Mouse (Mus musculus): ENCODE measurements around the gene Trabd. TPM values are rescaled to one million over a fixed set of nuclear protein-coding genes. Genes with fewer than 3 reads are reported as not detected.

Trabd gene
- polyA plus RNA-seq, 1 experiment from 2014 or later: 49.1 TPM

- Histone ChIP-seq H3K36me3 (no peaks in the 10 kb centered on the region), H3K27me3 (no peaks in the 10 kb centered on the region), H3K4me2 (replicated peaks) (no peak overlapping the region), H3K9ac (no peak overlapping the region), H3K9me3 (no peaks in the 10 kb centered on the region), H3K27ac (no peak overlapping the region), H3K4me1 (peaks cover 11% of the 10 kb centered on the region; the same call in 1 of the 2 replicates), H3K4me3 (no peak overlapping the region)
- no peak for ATAC-seq (ENCODE audit: insufficient number of reproducible peaks, insufficient read depth, low FRiP score, low TSS enrichment)
Measured at GRCm38 (mm10) chr15:89130245-89130644, 55.3 kb downstream of the Trabd start.

DNA sequence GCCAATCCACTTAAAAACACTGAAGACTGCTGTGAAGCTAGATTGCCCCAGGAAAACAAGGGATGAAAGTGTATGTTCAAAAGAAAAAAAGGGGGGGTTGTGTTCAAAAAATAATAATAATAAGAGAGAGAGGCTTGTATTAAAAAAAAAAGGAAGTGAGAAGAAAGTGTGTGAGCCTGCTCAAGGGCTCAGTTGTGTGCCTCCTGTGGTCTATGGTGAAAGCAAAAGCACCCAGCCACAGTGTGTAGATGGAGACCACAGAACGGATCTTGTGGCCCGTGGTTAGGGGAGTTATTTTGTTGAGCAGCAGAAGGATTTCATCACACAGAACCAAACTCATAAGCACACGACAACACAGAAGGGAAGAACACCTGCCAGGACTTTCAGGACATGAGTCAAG is 56.4 kb downstream of the Trabd start:
- H3K4me3 ChIP-seq: no peak overlapping the region
- H3K9me3 ChIP-seq: no peaks in the 10 kb centered on the region
- ATAC-seq (ENCODE audit: insufficient number of reproducible peaks, insufficient read depth, low FRiP score, low TSS enrichment): no peak
- H3K27ac ChIP-seq: no peak overlapping the region
- H3K27me3 ChIP-seq: no peaks in the 10 kb centered on the region
- no peak overlapping the region for H3K4me2 ChIP-seq (replicated peaks)
- WGBS: 85% methylated on average over 3 of the region's 3 CpGs
- no peak overlapping the region for H3K9ac ChIP-seq
- no peaks in the 10 kb centered on the region for H3K36me3 ChIP-seq
- H3K4me1 ChIP-seq: peaks cover 11% of the 10 kb centered on the region; the same call in 1 of the 2 replicates

Other genes starting within 250 kb of the Trabd start
- 50.6 and 56.9 TPM in 2 replicates for gene Pim3, start 212.9 kb upstream of the Trabd start, polyA plus RNA-seq (2016; fragmentation: Nextera tagmentation; extraction: Ambion mirVana)
- gene Ttll8, start 120.7 kb upstream of the Trabd start, polyA plus RNA-seq (2016; fragmentation: Nextera tagmentation; extraction: Ambion mirVana): not detected in 2 replicates
- gene Mlc1, start 96.1 kb upstream of the Trabd start, polyA plus RNA-seq (2016; fragmentation: Nextera tagmentation; extraction: Ambion mirVana): 0.59 and 1.1 TPM in 2 replicates
- gene Mov10l1, start 92.2 kb upstream of the Trabd start, polyA plus RNA-seq (2016; fragmentation: Nextera tagmentation; extraction: Ambion mirVana): 0.38 TPM in 1 of 2 replicates, not detected in the other
- 0.45 and 0.46 TPM in 2 replicates for gene Panx2, start 15.4 kb upstream of the Trabd start, polyA plus RNA-seq (2016; fragmentation: Nextera tagmentation; extraction: Ambion mirVana)
- gene Selenoo, start 14.0 kb downstream of the Trabd start, polyA plus RNA-seq (2016; fragmentation: Nextera tagmentation; extraction: Ambion mirVana): 21.0 and 22.3 TPM in 2 replicates
- 20.7 and 23.8 TPM in 2 replicates for gene Tubgcp6, start 48.0 kb downstream of the Trabd start, polyA plus RNA-seq (2016; fragmentation: Nextera tagmentation; extraction: Ambion mirVana)
- 20.1 and 21.6 TPM in 2 replicates for gene Hdac10, start 53.6 kb downstream of the Trabd start, polyA plus RNA-seq (2016; fragmentation: Nextera tagmentation; extraction: Ambion mirVana)
- gene Mapk12, start 65.6 kb downstream of the Trabd start, polyA plus RNA-seq (2016; fragmentation: Nextera tagmentation; extraction: Ambion mirVana): 7.5 and 7.6 TPM in 2 replicates
- 14.0 and 16.4 TPM in 2 replicates for gene Mapk11, start 74.5 kb downstream of the Trabd start, polyA plus RNA-seq (2016; fragmentation: Nextera tagmentation; extraction: Ambion mirVana)
- gene Plxnb2, start 105.7 kb downstream of the Trabd start, polyA plus RNA-seq (2016; fragmentation: Nextera tagmentation; extraction: Ambion mirVana): 169 and 182 TPM in 2 replicates
- 30.2 and 30.3 TPM in 2 replicates for gene Dennd6b, start 121.4 kb downstream of the Trabd start, polyA plus RNA-seq (2016; fragmentation: Nextera tagmentation; extraction: Ambion mirVana)
- gene Ppp6r2, start 136.4 kb downstream of the Trabd start, polyA plus RNA-seq (2016; fragmentation: Nextera tagmentation; extraction: Ambion mirVana): 38.9 and 41.9 TPM in 2 replicates
- 60.9 and 61.6 TPM in 2 replicates for gene Sbf1, start 240.2 kb downstream of the Trabd start, polyA plus RNA-seq (2016; fragmentation: Nextera tagmentation; extraction: Ambion mirVana)
- 0.18 TPM in 1 of 2 replicates, not detected in the other for gene Adm2, start 247.6 kb downstream of the Trabd start, polyA plus RNA-seq (2016; fragmentation: Nextera tagmentation; extraction: Ambion mirVana)

Measured in embryonic facial prominence, embryonic 12.5 days (tissue).